Mouse (Mus musculus) ES-E14 (cell line): ENCODE data around the gene Zfp583.
"Not testable (repeated sequence)": the region's sequence is repeated elsewhere in the genome, so short reads cannot be mapped to it uniquely, and the experiment has no call there.

ENCODE experiments used
- CHD2 ChIP-seq: IDR thresholded peaks from 2 replicates; pipeline ENCODE4 v1.6.1; 2014; ENCODE audit warnings: mild to moderate bottlenecking, low read depth, low read length, inconsistent platforms
- HCFC1 ChIP-seq: IDR thresholded peaks from 2 replicates; pipeline ENCODE4 v1.6.1; 2012; ENCODE audit warnings: low read length, inconsistent platforms, borderline replicate concordance; ENCODE audit not compliant: insufficient read depth
- MAFK ChIP-seq: IDR thresholded peaks from 2 replicates; pipeline ENCODE4 v1.6.1; 2014; ENCODE audit warnings: mild to moderate bottlenecking, low read depth, low read length, inconsistent platforms; ENCODE audit not compliant: insufficient read depth
- ZC3H11A ChIP-seq: IDR thresholded peaks from 2 replicates; pipeline ENCODE4 v1.6.1; 2012; ENCODE audit warnings: low read depth, mild to moderate bottlenecking, inconsistent platforms, low read length, borderline replicate concordance
- ZNF384 ChIP-seq: IDR thresholded peaks from 2 replicates; pipeline ENCODE4 v1.6.1; 2012; ENCODE audit warnings: low read depth, low read length, inconsistent platforms

DNA sequence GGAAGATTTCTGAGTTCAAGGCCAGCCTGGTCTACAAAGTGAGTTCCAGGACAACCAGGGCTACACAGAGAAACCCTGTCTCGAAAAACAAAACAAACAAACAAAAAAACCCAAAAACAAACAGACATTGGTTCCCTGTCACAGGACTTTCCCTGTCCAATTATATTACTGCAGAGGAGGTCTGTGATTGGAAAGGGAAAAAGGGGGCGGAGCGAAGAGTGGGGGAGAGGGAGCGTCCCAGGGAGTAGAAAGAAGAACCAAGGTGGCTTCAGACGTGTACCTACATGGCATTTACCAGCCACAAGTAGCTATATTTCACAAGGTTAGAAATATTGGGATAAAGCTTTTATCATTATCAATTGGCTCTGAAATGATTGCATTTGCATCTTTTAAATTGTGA is 37.1 kb upstream of the Zfp583 start:
- TF ChIP-seq MAFK, ZNF384, CHD2, HCFC1, ZC3H11A: not testable (repeated sequence)
